Mouse (Mus musculus) gastrocnemius, adult 8-10 months (tissue): ENCODE data around the gene Prss33. TPM values are rescaled to one million over a fixed set of nuclear protein-coding genes. Genes with fewer than 3 reads are reported as not detected.

Experiments used
- DNase-seq, 2 experiments: peaks; one replicate each; pipeline ENCODE4 v3.0.0; 2022; ENCODE audit warnings: low spot score in 2 of 2
- total RNA-seq, 4 experiments: library from RNA; stranded (reverse); gene quantifications; 2 replicates each; pipeline ENCODE4 v1.2.4; 2022

Gene Prss33
- total RNA-seq, 4 experiments from 2014 or later: not detected

DNA sequence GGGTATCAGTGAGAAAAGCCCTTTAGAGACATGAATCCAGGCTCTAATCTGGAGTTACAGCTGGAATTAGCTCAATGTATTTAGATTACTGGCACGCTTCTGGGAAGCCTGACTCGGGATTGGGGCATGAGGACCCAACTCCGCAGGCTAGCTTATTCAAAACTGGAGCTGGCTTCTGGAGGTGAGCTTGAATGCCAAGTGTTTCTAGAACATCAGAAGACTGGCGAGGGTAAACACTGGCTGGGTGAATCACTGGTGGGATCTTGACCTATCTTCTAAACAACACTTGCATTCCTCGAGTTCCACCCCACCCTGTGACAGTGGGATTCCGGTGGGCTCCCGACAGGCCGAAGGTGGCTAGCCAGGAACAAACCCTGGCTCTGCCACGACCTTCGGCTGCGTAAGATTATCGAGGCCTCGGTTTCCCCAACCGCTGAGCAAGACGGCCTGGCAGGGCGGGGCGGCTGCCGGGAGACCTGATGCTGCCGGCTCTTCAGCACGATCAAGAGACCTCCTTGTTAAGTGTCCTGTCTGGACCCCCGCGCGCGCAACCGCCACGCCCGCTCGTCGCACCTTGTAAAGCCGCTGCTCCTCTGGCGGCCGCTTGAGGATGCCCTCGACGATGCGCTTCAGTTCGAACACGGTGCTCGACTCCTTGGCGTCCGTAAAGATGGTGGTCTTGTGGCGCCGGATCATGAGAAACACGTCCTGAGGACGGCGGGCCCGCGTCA is 7.4 kb downstream of the Prss33 start:
- peak; percentile 40 to 44 for DNase-seq

DNA sequence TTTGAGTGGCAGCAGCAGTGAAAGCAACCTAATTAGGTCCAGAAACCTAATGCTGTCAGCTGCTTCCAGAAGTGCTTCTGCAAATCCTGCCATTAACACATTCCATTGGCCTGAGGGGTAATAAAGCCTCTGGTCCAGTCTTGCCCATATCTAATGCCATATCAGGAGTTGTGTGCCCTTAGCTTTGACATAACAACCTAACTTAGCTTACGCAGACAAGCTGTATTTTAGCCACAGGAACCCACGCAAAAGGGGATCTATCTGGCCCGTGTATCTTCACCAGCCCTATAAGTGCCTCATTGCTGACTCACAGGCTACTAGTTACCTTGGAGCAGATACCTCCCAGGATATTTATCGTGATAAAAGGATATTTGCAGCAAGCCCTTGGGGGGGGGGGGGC is 10.3 kb downstream of the Prss33 start:
- no peak for DNase-seq

DNA sequence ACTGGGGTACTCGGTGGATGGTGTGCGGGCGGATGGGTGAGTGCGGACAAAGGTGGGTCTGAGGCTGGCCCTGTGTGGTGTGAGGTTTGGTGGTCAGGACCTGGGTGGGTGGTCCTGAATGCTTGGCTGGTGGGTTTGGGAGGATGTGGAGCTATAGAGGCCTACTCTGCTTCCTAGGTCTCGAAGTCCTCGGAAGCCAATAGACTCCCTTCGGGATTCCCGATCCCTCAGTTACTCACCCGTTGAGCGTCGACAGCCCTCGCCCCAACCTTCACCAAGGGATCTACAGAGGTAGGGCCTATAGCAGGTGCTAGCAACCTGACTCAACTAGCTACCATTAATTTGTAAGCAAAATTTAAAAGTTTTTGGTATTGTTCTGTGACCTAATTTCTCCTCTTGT is 12.2 kb downstream of the Prss33 start:
- DNase-seq: no peak

DNA sequence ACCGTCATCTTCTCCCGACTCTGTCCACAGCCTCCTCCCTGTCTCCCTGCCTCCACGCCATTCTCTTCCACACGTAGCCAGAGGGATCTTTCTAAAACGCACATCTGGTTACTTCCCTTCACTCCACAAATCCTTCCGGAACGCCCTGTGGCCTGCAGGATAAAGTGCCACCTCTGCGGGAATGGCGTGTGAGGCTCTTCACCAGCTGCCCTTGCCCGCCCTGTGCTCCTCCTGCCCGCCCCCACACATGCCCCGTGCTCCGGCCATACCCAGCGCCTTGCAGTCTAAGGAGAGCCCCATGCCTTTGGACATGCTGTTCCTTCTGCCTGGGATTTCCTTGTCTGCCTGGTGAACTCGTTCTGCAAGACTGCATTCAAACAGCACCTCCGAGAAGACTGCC is 12.8 kb downstream of the Prss33 start:
- no peak for DNase-seq

DNA sequence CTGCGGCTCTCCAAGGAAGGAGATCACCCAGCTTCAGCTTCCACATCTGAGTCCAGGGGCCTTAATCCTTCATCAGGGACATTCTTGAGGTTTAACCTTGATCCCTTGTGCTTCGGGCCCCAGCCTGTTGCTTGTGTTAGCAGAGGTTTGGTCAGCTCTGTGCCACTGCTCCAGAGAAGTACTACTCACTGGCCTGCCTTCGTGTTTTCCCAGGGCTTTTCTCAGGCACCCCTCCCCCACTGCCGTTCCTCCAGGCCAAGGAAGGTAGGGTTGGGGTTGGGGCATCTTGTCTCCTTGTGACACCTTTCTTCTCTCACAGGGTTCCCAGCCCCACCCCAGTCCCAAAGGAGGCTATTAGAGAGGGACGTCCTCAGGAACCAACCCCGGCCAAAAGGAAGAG is 13.8 kb downstream of the Prss33 start:
- no peak for DNase-seq

DNA sequence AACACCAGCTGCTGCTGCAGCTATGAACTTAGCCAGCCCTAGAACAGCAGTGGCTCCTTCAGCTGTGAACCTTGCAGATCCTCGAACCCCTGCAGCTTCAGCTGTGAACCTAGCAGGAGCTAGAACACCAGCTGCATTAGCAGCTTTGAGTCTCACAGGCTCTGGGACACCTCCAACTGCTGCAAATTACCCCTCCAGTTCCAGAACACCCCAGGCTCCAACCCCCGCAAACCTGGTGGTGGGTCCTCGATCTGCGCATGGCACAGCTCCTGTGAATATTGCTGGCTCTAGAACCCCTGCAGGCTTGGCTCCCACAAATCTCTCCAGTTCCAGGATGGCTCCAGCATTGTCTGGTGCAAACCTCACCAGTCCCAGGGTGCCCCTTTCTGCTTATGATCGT is 15.1 kb downstream of the Prss33 start:
- DNase-seq: peak in 1 of 2 experiments; percentile 1

DNA sequence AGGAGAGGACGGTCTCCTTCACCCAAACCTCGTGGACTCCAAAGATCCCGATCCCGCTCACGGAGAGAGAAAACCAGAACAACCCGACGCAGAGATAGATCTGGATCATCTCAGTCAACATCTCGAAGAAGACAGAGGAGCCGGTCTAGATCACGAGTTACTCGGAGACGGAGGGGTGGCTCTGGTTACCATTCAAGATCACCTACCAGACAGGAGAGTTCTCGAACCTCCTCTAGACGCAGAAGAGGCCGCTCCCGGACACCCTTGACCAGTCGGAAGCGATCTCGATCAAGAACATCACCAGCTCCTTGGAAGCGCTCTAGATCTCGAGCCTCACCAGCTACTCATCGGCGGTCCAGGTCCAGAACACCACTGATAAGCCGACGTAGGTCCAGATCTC is 16.6 kb downstream of the Prss33 start:
- DNase-seq: no peak

DNA sequence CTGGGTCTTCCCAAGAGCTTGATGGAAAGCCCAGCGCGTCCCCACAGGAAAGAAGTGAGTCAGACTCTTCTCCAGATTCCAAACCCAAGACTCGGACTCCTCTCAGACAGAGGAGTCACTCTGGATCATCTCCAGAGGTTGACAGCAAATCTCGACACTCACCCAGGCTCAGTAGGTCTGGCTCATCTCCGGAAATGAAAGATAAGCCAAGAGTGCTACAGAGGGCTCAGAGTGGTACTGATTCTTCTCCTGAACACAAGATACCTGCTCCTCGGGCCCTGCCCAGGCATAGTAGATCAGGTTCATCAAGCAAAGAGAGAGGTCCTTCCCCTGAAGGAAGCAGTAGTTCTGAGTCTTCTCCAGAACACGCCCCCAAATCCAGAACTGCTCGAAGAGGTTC is 17.3 kb downstream of the Prss33 start:
- DNase-seq: no peak

DNA sequence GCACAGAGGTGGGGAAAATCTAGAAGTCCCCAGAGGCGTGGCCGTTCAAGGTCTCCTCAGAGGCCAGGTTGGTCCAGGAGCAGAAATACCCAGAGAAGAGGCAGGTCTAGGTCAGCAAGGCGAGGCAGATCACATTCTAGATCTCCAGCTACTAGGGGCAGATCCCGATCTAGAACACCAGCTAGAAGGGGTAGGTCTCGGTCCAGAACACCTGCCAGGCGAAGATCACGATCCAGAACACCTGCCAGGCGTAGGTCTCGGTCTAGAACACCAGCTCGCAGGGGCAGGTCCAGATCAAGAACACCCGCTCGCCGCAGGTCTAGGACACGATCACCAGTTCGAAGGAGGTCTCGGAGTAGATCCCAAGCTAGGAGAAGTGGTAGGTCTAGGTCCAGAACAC is 20.2 kb downstream of the Prss33 start:
- no peak for DNase-seq

DNA sequence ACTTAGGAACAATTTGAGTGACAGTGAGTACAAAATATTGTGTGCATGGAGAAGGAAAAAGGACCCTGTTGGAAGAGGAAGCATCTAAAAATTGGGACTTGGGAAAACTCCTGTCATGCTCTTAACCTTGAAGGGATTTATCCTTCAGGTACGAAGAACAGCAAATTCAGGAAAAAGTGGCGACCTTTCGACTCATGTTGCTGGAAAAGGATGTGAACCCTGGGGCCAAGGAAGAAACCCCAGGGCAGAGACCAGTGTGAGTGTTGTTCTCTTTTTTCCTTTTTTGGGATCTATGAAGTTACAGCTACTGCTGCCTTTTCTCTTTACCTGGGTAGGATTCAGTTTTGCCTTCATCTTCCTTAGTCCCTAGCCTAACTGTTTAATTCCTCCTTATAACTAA is 27.9 kb downstream of the Prss33 start:
- DNase-seq: no peak

DNA sequence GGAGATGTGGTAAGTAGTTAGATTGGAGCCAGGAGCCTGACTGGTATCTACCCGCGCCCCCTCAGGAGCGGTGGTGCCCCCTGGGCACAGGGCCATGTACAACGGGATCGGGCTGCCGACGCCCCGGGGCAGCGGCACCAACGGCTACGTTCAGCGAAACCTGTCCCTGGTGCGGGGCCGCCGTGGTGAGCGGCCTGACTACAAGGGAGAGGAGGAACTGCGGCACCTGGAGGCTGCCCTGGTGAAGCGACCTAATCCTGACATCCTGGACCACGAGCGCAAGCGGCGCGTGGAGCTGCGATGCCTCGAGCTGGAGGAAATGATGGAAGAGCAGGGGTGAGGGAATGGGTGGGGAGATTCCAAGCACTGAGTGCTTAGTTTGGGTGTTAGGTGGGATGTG is 29.0 kb downstream of the Prss33 start:
- no peak for DNase-seq

DNA sequence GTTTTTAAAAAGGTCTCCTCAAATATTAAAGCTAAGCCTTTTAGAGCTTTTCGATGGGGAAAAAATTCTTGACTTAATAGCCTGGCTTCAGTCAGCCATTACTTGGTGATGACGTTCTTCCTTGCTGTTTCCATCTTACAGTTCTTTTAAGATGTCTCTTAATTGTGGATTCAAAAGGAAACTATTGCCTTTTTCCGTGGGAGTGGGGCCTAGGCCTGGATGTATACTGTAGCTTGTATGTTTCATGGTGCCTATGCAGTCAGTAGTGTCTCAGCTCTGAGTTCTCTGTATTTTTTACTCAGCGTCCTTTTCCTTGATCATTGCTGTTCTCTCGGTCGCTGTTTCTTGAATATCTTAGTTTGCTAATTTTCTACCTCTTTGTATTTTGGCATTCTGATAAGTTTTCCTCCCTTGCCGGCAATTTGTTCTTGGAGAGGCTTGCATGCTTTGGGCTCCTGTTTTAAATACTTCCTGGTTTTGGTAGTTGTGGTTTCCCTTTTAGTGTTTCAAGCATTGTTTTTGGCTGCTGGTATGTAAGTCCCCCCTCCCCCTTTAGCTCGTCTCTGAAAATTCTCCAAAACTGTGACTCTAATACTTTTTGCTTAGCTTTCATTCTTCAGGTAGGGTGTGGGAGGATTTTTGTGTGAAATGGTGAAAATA is 31.3 kb downstream of the Prss33 start:
- DNase-seq: no peak

DNA sequence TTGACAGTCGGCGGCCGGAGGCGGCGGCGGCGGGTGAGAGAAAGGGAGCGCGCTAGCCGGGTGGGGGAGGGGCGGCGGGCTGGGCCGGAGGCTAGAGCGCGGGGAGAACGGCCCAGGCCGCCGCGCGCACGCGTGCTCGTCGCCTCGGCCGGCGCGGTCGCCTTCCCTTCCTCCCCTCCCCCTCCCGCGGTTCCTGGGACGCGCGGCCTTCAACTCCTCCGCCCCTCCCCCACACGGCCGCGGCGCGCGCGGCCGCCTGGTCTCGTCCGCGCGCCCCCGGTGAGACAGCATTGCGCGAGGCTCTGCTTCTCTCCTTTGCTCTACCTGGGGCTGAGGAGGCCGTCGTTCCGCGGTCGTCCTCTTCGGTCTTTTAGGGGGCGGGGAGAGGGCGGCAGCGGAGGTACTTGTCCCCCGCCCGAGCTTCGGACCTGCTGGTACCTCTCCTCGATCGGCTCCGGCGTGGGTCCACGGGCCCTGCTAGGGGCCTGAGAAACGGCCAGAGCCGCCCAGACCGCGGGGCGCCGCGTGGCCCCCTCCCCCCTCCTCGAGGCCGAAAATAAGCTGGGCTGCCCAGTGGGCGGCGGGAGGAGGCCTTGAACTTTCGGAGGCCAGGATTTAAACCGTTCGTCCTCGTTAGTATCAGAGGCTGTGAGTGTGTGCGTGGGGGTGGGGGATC is 32.4 kb downstream of the Prss33 start:
- peak; percentile 53 to 64 for DNase-seq

DNA sequence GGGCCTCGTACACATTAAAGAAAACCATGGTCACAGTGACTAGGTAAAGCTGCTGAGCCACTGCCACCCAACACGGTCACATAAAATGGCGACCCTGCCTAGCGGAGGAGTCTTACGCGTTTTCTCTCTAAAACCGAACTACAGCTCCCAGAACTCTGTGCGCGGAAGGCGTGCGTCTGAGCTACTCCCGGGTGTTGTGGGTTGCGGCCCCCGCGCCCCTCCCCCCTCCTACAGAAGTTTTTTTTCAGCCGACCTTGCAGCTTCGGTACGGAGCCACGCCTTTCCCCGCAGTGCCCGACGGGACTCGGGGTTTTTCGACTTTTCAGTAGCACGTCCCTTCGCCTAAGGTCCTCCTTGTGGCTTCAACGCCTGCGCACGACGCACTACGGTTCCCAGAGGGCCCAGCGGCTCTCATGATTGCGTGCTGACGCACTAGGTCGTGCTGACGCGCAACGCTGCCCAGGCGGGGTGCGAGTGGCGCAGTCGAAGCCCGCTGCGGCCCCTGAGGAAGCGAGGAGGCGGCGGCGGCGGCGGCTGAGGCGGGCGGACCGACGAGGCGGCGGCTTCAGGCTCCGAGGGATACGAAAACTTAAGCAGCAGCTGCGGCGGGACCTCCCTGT is 33.0 kb downstream of the Prss33 start:
- peak; percentile 96 to 98 for DNase-seq

DNA sequence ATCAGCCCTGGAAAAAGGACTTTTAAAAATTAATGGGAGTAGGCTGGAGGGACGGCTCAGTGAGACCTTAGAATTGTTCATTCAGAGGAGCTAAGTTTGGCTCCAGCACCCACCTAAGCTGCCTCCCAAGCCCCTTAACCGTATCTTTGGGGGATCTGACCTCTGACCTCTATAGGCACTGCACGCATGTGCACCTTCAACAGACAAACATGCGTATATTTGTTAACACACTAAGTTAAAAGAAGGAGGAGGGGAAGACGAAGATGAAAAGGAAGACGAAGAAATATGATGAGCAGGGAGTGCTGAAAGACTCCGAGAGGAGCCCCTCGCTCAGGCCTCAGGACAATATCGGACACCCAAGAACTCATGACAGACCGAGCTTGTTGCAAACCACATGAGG is 34.2 kb downstream of the Prss33 start:
- DNase-seq: no peak

DNA sequence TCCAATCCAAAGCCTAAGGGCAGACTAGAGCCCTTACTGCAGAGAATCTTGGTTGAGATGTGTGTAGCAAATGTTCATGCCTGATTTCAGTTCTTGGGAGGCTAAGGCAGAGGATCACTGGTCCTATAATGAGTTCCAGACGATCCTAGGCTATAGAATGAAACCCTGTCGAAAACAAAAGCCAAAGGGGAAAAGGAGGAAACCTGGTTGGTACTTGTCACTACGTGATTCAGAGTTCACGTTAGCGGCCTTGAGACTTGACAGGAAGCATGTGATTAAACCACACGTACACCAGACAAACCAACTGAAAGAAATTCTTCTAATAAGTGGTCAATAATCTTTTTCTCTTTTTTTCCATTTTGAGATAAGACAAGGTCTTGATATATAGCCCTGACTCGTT is 38.5 kb downstream of the Prss33 start:
- DNase-seq: no peak

DNA sequence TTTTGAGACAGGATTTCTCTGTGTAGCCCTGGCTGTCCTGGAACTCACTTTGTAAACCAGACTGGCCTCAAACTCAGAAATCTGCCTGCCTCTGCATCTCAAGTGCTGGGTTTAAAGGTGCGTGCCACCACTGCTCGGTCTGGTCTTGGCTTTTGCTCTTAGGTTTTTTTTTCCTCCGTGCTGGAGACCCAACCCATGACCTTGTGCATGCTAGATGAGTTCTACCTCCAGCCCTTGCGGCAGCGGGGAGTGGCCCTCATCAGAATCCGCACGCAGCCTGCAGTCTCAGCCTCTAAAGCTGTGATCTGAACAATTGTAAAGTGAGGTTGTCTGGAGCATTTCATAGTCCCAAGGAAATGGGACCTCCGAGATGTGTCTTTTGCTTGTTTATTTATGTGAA is 40.5 kb downstream of the Prss33 start:
- no peak for DNase-seq

DNA sequence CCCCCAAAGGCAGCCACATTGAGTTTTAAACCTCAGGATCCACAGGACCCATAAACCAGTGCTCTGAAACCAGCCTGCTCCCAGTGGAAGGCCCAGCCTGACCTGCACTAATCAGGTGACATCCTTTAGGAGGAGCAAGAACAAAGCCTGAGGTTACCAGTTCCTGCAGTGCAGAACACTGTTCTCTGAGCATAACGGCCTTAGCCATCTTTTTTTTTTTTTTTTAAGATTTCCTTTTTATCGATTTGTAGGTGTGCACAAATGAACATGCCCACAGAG is 44.8 kb downstream of the Prss33 start:
- no peak for DNase-seq

DNA sequence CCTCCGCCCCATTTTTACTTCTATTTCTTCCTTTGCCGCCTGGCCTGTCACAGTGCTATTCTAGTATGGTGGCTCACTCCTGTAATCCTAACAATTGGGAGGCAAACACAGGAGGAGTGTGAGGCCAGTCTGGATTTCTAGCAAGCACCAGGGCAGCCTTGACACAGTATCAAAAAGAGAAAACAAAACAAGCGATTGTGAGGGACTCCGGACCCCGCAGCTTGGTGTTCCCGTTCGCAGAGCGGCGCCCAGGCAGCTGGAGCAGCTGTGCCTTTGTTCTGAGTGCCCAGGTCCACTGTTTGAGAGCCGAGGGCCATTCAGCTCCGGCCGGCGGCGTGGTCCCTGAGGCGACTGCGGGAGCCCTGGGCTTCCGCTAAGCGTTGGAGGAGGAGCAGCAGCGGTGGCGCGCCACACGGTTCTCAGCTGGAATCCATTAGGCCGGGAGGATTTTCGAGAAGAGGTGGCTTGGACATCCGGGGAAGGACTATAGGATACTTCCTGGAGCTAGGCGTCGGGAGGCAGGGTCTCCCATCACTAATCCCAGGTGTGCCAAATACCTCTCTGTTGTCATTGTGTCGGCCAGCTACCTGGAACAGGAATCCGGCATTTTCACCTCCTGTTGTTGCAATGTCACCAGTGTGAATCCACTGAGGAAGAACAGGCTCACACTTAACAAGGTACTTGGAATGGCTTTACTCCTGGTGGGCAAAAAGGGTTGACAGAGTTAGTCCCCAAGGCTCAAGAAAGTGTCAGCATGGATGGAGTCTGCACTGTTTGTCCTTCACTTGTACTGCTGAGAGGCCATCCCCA is 45.4 kb downstream of the Prss33 start, which contains the start of gene Srrm2:
Srrm2 (plus strand) TSS at position 264 of the 810 bp plus-strand sequence.
- no peak for DNase-seq

DNA sequence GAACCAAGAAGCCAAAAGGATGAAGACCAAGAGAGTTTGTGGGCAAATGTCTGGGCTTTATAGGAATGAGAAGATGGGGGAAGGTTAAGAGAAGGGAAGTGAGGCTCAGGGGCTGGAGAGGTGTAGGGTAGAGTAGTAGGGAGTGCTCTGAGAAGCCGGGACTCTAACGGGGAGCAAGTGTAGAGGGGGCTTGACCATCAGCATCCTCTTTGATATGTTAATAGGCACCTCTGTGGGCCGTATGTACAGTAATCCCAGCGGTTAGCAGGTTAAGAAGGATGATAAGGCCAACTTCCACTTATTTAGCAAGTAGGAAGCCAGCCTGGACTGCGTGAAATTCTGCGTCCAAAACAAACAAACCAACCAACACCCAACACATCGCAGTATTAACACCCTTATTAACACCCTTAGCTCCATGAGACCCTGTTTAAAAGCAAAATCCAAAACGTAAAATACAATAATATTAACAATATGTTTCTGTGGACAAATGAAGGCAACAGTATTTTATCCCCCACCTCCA is 46.0 kb downstream of the Prss33 start:
- DNase-seq: no peak

DNA sequence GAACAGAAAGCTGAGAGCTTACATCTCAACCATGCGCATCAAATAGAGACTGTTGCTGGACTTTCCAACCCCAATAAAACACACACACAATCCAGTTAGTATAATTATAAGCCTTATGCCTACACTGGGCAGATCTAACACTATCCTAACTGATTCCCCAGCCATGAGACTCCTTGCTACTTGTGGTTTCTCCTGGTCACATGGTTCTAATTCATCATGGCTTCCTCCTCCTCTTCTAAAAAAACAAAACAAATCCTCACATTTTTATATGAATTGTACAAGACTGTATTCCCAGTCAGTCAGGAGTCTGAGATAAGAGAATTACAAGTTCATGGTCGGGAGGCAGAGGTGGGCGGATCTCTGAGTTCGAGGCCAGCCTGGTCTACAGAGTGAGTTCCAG is 46.9 kb downstream of the Prss33 start:
- no peak for DNase-seq
